9 mouse cellular contexts compared by ENCODE assay signal in genomic region chr5:36474283-36474682, GRCm38 (mm10). TPM values are rescaled to one million over a fixed set of nuclear protein-coding genes. Genes with fewer than 3 reads are reported as not detected.
DNase-seq lines count a peak whose midpoint lies in the region; ATAC-seq and TF ChIP-seq lines count a peak whose summit lies in the region.
"Had no signal": no experiment of that assay in that cellular context is flagged by ENCODE, and none has a peak within 500 bp of the region (broad histone marks: within the 10 kb centered on the region; RNA-seq: fewer than 3 reads in every experiment).

No protein-coding gene starts in this region.

- peaks cover 1% of the 10 kb centered on the region; the same call in 1 of the 2 replicates for H3K4me1 ChIP-seq in forebrain, embryonic 10.5 days
- H3K4me1 ChIP-seq in forebrain, embryonic 16.5 days (replicated peaks; ENCODE audit: control insufficient read depth, insufficient read depth, low read length) = no peaks in the 10 kb centered on the region
- peaks cover 12% of the 10 kb centered on the region for H3K4me1 ChIP-seq in liver, postnatal 0 days (ENCODE audit: insufficient read depth)
- H3K4me1 ChIP-seq: limb, embryonic 13.5 days had no signal

- no peak for ATAC-seq in forebrain, embryonic 16.5 days
- peak; percentile 64 for ATAC-seq in liver, postnatal 0 days

- H3K4me3 ChIP-seq in forebrain, embryonic 10.5 days = no peak overlapping the region
- H3K4me3 ChIP-seq in forebrain, embryonic 16.5 days (replicated peaks; ENCODE audit: low read length) = no peak overlapping the region
- H3K4me3 ChIP-seq in liver, postnatal 0 days (ENCODE audit: low read depth, low read length) = no peak overlapping the region
- H3K4me3 ChIP-seq: limb, embryonic 13.5 days had no signal

- H3K36me3 ChIP-seq in forebrain, embryonic 10.5 days (replicated peaks) = peaks cover 79% of the 10 kb centered on the region
- H3K36me3 ChIP-seq in forebrain, embryonic 16.5 days (ENCODE audit: control insufficient read depth, insufficient read depth) = peaks cover 26% of the 10 kb centered on the region
- peaks cover 49% of the 10 kb centered on the region for H3K36me3 ChIP-seq in liver, postnatal 0 days (replicated peaks; ENCODE audit: insufficient read depth, low read length)

- WGBS in forebrain, embryonic 10.5 days = 86% methylated on average over 5 of the region's 5 CpGs
- 82% methylated on average over 5 of the region's 5 CpGs for WGBS in forebrain, embryonic 16.5 days
- WGBS in liver, postnatal 0 days (ENCODE audit: insufficient replicate concordance) = 84% methylated on average over 5 of the region's 5 CpGs

- peak; percentile 57 for DNase-seq in forebrain, embryonic 10.5 days (ENCODE audit: extremely low spot score, low spot score)
- DNase-seq in NIH3T3 (ENCODE audit: low read depth) = peak; percentile 88
- DNase-seq in cerebellum, postnatal 14 days = peak; percentile 78 to 87
- peak; percentile 50 to 51 for DNase-seq in gastrocnemius, postnatal 36 days
- DNase-seq in kidney, postnatal 14 days = peak; percentile 73
- DNase-seq in liver, postnatal 0 days = peak; percentile 81
- peak; percentile 71 to 77 for DNase-seq in right cerebral cortex, adult 2 months (ENCODE audit: low spot score in 2 of 2)

- no peak overlapping the region for H3K27ac ChIP-seq in forebrain, embryonic 10.5 days
- H3K27ac ChIP-seq in forebrain, embryonic 16.5 days (ENCODE audit: low read length) = no peak overlapping the region
- H3K27ac ChIP-seq in liver, postnatal 0 days (ENCODE audit: low read depth) = no peak overlapping the region
- H3K27ac ChIP-seq: limb, embryonic 13.5 days had no signal

- H3K9me3 ChIP-seq in forebrain, embryonic 10.5 days = no peaks in the 10 kb centered on the region
- no peaks in the 10 kb centered on the region for H3K9me3 ChIP-seq in forebrain, embryonic 16.5 days (ENCODE audit: control insufficient read depth, low read length)
- H3K9me3 ChIP-seq in liver, postnatal 0 days (ENCODE audit: low read length) = no peaks in the 10 kb centered on the region
- H3K9me3 ChIP-seq: limb, embryonic 13.5 days had no signal

- no peaks in the 10 kb centered on the region for H3K27me3 ChIP-seq in forebrain, embryonic 10.5 days (ENCODE audit: poor library complexity, severe bottlenecking)
- no peaks in the 10 kb centered on the region for H3K27me3 ChIP-seq in forebrain, embryonic 16.5 days (replicated peaks; ENCODE audit: control insufficient read depth, insufficient read depth, low read length)
- H3K27me3 ChIP-seq in liver, postnatal 0 days (ENCODE audit: insufficient read depth, low read length) = no peaks in the 10 kb centered on the region
- H3K27me3 ChIP-seq: limb, embryonic 13.5 days had no signal

- TF ChIP-seq EP300 in liver, postnatal 0 days (IDR thresholded peaks at IDR 0.05; ENCODE audit: low read depth) = no peak

- TF ChIP-seq CTCF in liver, postnatal 0 days (IDR thresholded peaks at IDR 0.05; ENCODE audit: low read depth) = peak; percentile 90

- H3K4me2 ChIP-seq in forebrain, embryonic 16.5 days (ENCODE audit: low read length) = no peak overlapping the region
- no peak overlapping the region for H3K4me2 ChIP-seq in liver, postnatal 0 days (ENCODE audit: low read depth, low read length)
- H3K4me2 ChIP-seq: limb, embryonic 13.5 days had no signal

- no peak overlapping the region for H3K9ac ChIP-seq in forebrain, embryonic 16.5 days (replicated peaks; ENCODE audit: low read depth, low read length)
- H3K9ac ChIP-seq in liver, postnatal 0 days (replicated peaks) = no peak overlapping the region
- H3K9ac ChIP-seq: limb, embryonic 13.5 days had no signal

- intact Hi-C loops in gastrocnemius, postnatal 36 days (cut with DNase I) = no loop called here

RNA-seq across cellular contexts. Expression of gene Grpel1, which starts 9.5 kb away (rescaled TPM):
- polyA plus RNA-seq in forebrain, embryonic 10.5 days (2016; fragmentation: Nextera tagmentation; extraction: Ambion mirVana) = 60.5 and 64.4 TPM in 2 replicates
- 44.1 TPM in 2 replicates for polyA plus RNA-seq in forebrain, embryonic 16.5 days (2015; fragmentation: Nextera tagmentation; extraction: Ambion mirVana)
- 10 to 100 TPM; 30.9 to 34.7 TPM for total RNA-seq in gastrocnemius, postnatal 36 days (2021)
- polyA plus RNA-seq in liver, postnatal 0 days (2015; fragmentation: Nextera tagmentation; extraction: Ambion mirVana) = 61.2 and 62.1 TPM in 2 replicates

RNA-seq across cellular contexts. Expression of gene Tada2b, which starts 9.8 kb away (rescaled TPM):
- polyA plus RNA-seq in forebrain, embryonic 10.5 days (2016; fragmentation: Nextera tagmentation; extraction: Ambion mirVana) = 2.2 TPM in 2 replicates
- 3.0 TPM in 2 replicates for polyA plus RNA-seq in forebrain, embryonic 16.5 days (2015; fragmentation: Nextera tagmentation; extraction: Ambion mirVana)
- 10 to 100 TPM; 11.6 to 13.0 TPM for total RNA-seq in gastrocnemius, postnatal 36 days (2021)
- 1.2 and 1.4 TPM in 2 replicates for polyA plus RNA-seq in liver, postnatal 0 days (2015; fragmentation: Nextera tagmentation; extraction: Ambion mirVana)

RNA-seq across cellular contexts. Expression of gene Ccdc96, which starts 10.1 kb away (rescaled TPM):
- 3.6 and 3.8 TPM in 2 replicates for polyA plus RNA-seq in forebrain, embryonic 10.5 days (2016; fragmentation: Nextera tagmentation; extraction: Ambion mirVana)
- polyA plus RNA-seq in forebrain, embryonic 16.5 days (2015; fragmentation: Nextera tagmentation; extraction: Ambion mirVana) = 3.0 and 3.4 TPM in 2 replicates
- under 1 TPM; 0.10 to 0.15 TPM for total RNA-seq in gastrocnemius, postnatal 36 days (2021)
- polyA plus RNA-seq in liver, postnatal 0 days (2015; fragmentation: Nextera tagmentation; extraction: Ambion mirVana) = 0.06 and 0.13 TPM in 2 replicates
